Mouse (Mus musculus): ENCODE measurements around the gene D330020A13Rik.

DNA sequence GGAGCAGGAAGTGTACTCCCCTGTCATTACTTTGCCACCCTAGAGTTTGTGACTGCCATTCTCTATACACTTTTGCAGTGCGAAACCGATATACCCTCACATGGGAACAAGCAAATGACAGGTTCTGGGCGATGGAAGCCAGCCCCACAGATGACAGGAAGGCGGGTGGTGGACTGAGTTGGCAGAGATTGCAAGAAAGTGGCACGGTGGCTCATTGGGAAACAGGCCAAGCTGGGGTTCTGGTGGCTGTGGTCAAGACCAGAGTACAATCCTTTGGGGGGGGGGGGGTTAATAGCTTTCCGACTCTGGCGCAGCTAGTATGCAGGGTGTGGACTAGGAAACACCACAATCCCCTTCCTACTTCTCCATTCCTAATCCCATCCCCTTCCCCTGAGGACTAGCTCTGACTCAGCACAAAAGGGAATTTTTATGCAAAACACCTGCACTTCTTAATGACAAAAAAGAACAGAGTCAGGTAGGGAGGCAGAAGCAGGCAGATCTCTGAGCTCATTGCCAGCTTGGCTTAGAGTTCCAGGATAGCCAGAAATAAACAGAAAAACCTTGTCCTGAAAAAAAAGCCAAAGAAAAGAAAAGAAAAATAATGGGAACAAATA, 2.7 kb upstream of the D330020A13Rik start:
- no peak for TF ChIP-seq MAX (IDR thresholded peaks at IDR 0.05; ENCODE audit: low read depth)
- no peak for TF ChIP-seq TCF12 (IDR thresholded peaks at IDR 0.05; ENCODE audit: insufficient read depth, poor library complexity, severe bottlenecking)
- TF ChIP-seq POLR2A (IDR thresholded peaks at IDR 0.05; ENCODE audit: insufficient read length, low read depth): no peak
- TF ChIP-seq POLR2AphosphoS2 (IDR thresholded peaks at IDR 0.05; ENCODE audit: insufficient read length, low read depth): no peak
- TF ChIP-seq MYOG (IDR thresholded peaks at IDR 0.05; ENCODE audit: control insufficient read depth in 1 of 3, insufficient read depth in 1 of 3, insufficient read length in 2 of 3, low read depth in 2 of 3): no peak
- no peak for TF ChIP-seq TCF3 (IDR thresholded peaks at IDR 0.05; ENCODE audit: insufficient read length, low read depth)
- TF ChIP-seq REST (IDR thresholded peaks at IDR 0.05; ENCODE audit: insufficient read depth, insufficient read length): no peak
- TF ChIP-seq USF1 (IDR thresholded peaks at IDR 0.05; ENCODE audit: low read depth): no peak
- TF ChIP-seq MYOD1 (IDR thresholded peaks at IDR 0.05; ENCODE audit: control insufficient read depth in 1 of 3, insufficient read length in 2 of 3, low read depth in 2 of 3): no peak
- TF ChIP-seq E2F4 (IDR thresholded peaks at IDR 0.05; ENCODE audit: insufficient read depth): no peak
- no peak for TF ChIP-seq CEBPB (IDR thresholded peaks at IDR 0.05; ENCODE audit: insufficient read depth, poor library complexity, severe bottlenecking)
